Mouse (Mus musculus): ENCODE measurements around the gene Kcna5.

DNA sequence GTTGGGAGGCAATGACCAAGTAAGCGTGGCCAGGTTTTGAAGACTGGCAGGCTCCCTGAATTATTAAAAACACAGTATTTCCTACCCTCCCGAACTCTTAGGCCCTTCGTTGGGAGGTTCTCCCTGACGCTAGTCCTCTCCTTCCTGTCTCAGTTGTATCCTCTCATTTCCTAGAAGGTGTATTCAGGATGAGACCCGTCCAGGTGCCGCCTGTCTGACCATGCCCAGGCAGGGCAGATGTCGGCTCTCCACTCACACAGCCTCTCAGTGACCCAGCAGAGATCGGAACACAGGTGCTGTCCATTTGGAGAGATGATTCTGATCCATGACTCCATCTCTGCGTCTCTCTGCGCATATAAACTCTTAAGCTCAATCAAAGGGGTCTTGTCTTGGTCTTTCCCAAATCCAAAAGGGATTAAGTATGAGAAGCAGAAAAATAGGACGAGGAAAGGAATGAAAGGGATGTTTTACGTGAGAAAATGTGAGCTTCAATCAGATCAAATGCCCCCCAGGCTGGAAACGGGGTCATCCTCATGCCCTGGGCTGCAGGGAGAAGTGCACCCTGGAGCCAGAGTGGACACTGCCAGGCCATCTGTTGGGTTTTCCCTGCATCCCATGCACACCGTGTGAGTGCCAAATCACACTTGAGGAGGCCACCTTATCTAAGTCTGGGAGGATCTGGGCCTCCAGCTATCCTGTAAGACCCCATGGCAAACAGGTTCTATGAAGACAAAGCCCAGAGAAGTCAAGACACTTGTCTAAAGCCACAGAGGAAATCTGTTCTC lies 33.0 kb upstream of the Kcna5 start:
- no peak for TF ChIP-seq MAFK (IDR thresholded peaks at IDR 0.05; ENCODE audit: insufficient replicate concordance, low read length)
- no peak for TF ChIP-seq EP300 (IDR thresholded peaks at IDR 0.05; ENCODE audit: low read length)
- no peak for TF ChIP-seq IRF4 (IDR thresholded peaks at IDR 0.05; ENCODE audit: low read depth, low read length)
- TF ChIP-seq CTCF (conservative IDR thresholded peaks at IDR 0.05 in 1 of 2, IDR thresholded peaks at IDR 0.05 in 1 of 2; ENCODE audit: low read depth in 2 of 2, low read length in 2 of 2) = no peak
- no peak for TF ChIP-seq POLR2A (IDR thresholded peaks at IDR 0.05; ENCODE audit: low read depth, low read length)
- no peak for TF ChIP-seq KAT2A (IDR thresholded peaks at IDR 0.05; ENCODE audit: insufficient replicate concordance, low read length)
- no peak for TF ChIP-seq NRF1 (IDR thresholded peaks at IDR 0.05; ENCODE audit: low read depth, low read length)
- no peak for TF ChIP-seq ZKSCAN1 (IDR thresholded peaks at IDR 0.05; ENCODE audit: borderline replicate concordance, low read depth, low read length)
- TF ChIP-seq E2F4 (IDR thresholded peaks at IDR 0.05; ENCODE audit: insufficient replicate concordance, low read depth, low read length) = no peak

All from CH12.LX (cell line).